Mouse (Mus musculus) kidney, postnatal 0 days (tissue): Measurements from ENCODE around the gene Prkcd. TPM values are rescaled to one million over a fixed set of nuclear protein-coding genes. Genes with fewer than 3 reads are reported as not detected.

Source experiments
- ATAC-seq: fragments of 200-750 bp; cut with Nextera tagmentation; replicated peaks from 2 replicates; pipeline ENCODE4 v1.8.0; 2017; ENCODE audit warnings: low read depth, moderate number of reproducible peaks, moderate TSS enrichment, moderate library complexity; ENCODE audit not compliant: low FRiP score
- DNase-seq: peaks from one replicate; pipeline ENCODE4 v3.0.0-alpha.2; 2016; ENCODE audit warnings: low spot score
- H3K27ac ChIP-seq: fragments of 300-500 bp; sonication (generic); 2 replicates; pipeline ENCODE4 v1.5.1; 2014; ENCODE audit warnings: mild to moderate bottlenecking
- H3K27me3 ChIP-seq: fragments of 300-500 bp; sonication (generic); 2 replicates; pipeline ENCODE4 v1.6.1; 2014; ENCODE audit warnings: low read length, mixed read lengths; ENCODE audit not compliant: insufficient read depth
- H3K36me3 ChIP-seq: fragments of 300-500 bp; sonication (generic); 2 replicates; pipeline ENCODE4 v1.6.1; 2014; ENCODE audit warnings: low read length, mixed read lengths; ENCODE audit not compliant: insufficient read depth
- H3K4me1 ChIP-seq: fragments of 300-500 bp; sonication (generic); replicated peaks from 2 replicates; pipeline ENCODE4 v1.6.1; 2014; ENCODE audit warnings: antibody characterized with exemption, low read length, mixed read lengths; ENCODE audit not compliant: insufficient read depth
- H3K4me2 ChIP-seq: fragments of 300-500 bp; sonication (generic); 2 replicates; pipeline ENCODE4 v1.6.1; 2014; ENCODE audit warnings: mild to moderate bottlenecking, low read length, moderate library complexity, mixed read lengths
- H3K4me3 ChIP-seq: fragments of 300-500 bp; sonication (generic); replicated peaks from 2 replicates; pipeline ENCODE4 v1.5.1; 2014; ENCODE audit warnings: low read depth, low read length
- H3K9ac ChIP-seq: fragments of 300-500 bp; sonication (generic); 2 replicates; pipeline ENCODE4 v1.6.1; 2014; ENCODE audit warnings: low read depth, low read length
- H3K9me3 ChIP-seq: fragments of 300-500 bp; sonication (generic); replicated peaks from 2 replicates; pipeline ENCODE4 v1.6.1; 2016; ENCODE audit warnings: low read length, inconsistent platforms, mixed read lengths
- CTCF ChIP-seq: IDR thresholded peaks from 2 replicates; pipeline ENCODE4 v1.5.1; 2016; ENCODE audit warnings: antibody characterized with exemption, low read depth, mild to moderate bottlenecking, moderate library complexity
- WGBS: fragments of 180-500 bp; shearing (Covaris S2); extraction: QIAGEN DNeasy Blood & Tissue Kit; methylation state at CpG from one replicate; pipeline ENCODE4 v1.1.7; 2014; 5-methylcytosine and 5-hydroxymethylcytosine counted together
- polyA plus RNA-seq: library from polyadenylated mRNA; unstranded; fragments of >200 nt; fragmentation: Nextera tagmentation; extraction: Ambion mirVana; gene quantifications from 2 replicates; pipeline ENCODE4 v1.2.1, GENCODE M21; 2015

Gene Prkcd
- polyA plus RNA-seq, 1 experiment from 2014 or later, result 44.9 TPM

DNA sequence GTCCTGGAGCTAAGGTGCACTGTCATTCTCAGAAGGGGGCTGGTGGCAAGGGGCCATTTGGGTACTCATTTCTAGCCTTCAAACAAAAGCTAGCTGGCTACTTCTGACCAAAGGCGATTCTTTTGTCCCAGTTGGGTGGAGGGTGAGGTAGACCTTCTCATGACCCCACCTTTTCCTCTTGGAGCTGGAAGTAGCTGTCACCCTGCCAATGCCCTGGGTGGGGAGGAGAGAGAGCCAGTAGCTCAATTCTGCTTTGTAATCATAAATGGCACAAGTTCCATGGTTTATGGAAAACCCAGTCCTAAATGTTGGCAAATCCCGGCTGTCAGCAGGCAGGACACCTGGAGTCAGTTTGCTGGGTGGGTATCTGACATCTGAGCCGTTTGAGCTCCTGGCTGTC is 40.1 kb upstream of the Prkcd start:
- ATAC-seq, result no peak
- Histone ChIP-seq H3K4me2 (no peak overlapping the region), H3K4me1 (no peaks in the 10 kb centered on the region), H3K9ac (no peak overlapping the region), H3K9me3 (no peaks in the 10 kb centered on the region), H3K4me3 (no peak overlapping the region), H3K27ac (no peak overlapping the region), H3K36me3 (peaks cover 61% of the 10 kb centered on the region), H3K27me3 (no peaks in the 10 kb centered on the region)
- no peak for TF ChIP-seq CTCF
- no peak for DNase-seq
- WGBS, result 77% methylated on average over 3 of the region's 3 CpGs

DNA sequence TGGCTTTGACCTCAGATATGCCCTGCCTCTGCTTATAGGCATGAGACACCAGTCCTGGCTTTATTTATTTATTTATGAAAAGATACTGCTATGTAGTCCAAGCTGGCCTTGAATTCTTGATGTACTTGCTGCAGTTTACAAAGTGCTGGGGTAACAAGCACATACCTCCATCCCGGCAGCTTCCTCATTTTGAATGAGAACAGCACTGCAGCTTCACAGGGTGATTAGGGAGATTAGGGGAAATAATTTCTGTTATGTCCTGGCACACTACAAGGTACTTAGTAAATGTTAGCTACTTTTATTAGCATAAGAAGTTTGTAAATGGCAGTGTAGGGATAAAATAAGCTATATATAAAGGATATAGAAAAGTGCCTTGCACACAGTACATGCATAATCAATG is 29.5 kb upstream of the Prkcd start:
- no peaks in the 10 kb centered on the region for H3K27me3 ChIP-seq
- WGBS, result 86% methylated on average over 1 of the region's 1 CpGs
- H3K9me3 ChIP-seq, result no peaks in the 10 kb centered on the region
- no peak overlapping the region for H3K4me3 ChIP-seq
- H3K36me3 ChIP-seq, result peaks cover 7% of the 10 kb centered on the region; the same call in 1 of the 2 replicates
- H3K4me1 ChIP-seq, result no peaks in the 10 kb centered on the region
- no peak for DNase-seq
- H3K9ac ChIP-seq, result no peak overlapping the region
- ATAC-seq, result no peak
- no peak overlapping the region for H3K4me2 ChIP-seq
- H3K27ac ChIP-seq, result no peak overlapping the region
- TF ChIP-seq CTCF, result no peak

DNA sequence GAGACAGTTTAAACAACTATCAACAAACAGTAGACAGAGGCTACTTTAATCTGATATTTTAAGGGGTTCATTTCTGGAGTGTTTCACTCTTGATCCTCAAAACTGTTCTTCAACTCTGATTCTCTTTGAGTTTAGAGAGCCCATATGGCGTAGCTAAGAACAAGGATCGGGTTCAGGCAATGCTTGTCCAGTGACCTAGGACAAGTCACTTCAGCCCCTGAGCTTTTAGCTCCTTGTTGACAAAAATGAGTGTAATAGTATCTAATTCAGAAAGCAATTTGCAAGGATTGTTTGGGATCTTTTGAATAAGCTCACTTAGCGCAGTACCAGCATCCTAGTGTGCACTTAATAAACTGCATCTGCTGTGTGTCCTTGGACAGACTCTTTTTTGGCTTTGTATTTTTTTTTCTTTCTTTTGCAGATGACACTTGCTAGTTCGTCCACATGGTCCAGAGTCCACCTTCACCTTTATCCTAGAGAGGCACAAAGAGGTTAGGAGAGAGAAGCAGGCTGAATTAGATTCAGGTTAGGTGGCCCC is 28.8 kb upstream of the Prkcd start:
- TF ChIP-seq CTCF, result no peak
- Histone ChIP-seq H3K9ac (peak overlapping the region; percentile 94), H3K4me1 (0 out of 2 replicates have a peak, but pooled peaks cover 5% of the 10 kb centered on the region), H3K27me3 (no peaks in the 10 kb centered on the region), H3K4me2 (peak overlapping the region; percentile 67), H3K36me3 (no peaks in the 10 kb centered on the region), H3K27ac (peak overlapping the region; percentile 88), H3K4me3 (peak overlapping the region; percentile 79), H3K9me3 (no peaks in the 10 kb centered on the region)
- WGBS, result 34% methylated on average over 4 of the region's 4 CpGs
- ATAC-seq (no peak), DNase-seq (peak; percentile 40)

DNA sequence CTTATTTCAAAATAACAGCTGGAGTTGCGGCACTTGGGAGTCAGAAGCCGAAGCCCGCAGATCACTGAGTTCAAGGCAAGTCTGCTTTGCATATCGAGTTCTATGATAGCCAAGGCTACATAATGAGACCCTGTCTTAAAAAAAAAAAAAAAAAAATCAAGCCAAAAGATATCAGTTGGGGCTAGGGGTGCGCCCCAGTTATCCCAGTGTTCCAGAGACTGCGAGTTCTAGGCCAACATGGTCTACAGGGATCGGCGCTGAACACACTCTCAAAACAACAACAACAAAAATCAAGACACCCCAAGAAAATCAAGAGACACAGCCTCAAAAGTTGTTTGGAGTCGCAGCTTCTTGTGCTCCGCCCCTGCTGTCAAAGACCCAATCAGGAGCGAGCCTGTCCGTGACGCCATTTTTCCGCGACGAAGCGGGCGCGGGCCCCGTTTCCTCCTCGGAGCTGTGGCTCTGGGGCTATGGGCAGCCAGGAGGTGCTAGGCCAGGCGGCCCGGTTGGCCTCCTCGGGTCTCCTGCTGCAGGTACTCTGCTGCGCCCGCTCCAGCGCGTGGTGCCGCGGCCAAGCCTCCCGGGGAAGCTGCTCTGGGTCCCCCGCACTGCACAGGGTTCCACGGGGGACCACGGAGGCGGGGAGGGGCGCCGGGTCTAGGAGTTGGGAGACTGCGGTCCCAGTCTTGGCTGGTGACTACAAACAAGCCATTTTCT is 28.1 kb upstream of the Prkcd start, which contains the start of gene Rft1:
TSS of gene Rft1 (plus strand) at position 418 of the 717 bp plus-strand sequence.
- ATAC-seq, result peak; percentile 75
- H3K4me1 ChIP-seq, result 0 out of 2 replicates have a peak, but pooled peaks cover 5% of the 10 kb centered on the region
- DNase-seq, result peak; percentile 95
- peak; percentile 49 for TF ChIP-seq CTCF
- no peaks in the 10 kb centered on the region for H3K36me3 ChIP-seq
- peak within 1 kb of the TSS; percentile 79 for H3K4me3 ChIP-seq
- peak within 1 kb of the TSS; percentile 67 for H3K4me2 ChIP-seq
- peak within 1 kb of the TSS; percentile 88 for H3K27ac ChIP-seq
- no peaks in the 10 kb centered on the region for H3K9me3 ChIP-seq
- peak within 1 kb of the TSS; percentile 94 for H3K9ac ChIP-seq
- WGBS, result 2% methylated on average over 38 of the region's 38 CpGs
- no peaks in the 10 kb centered on the region for H3K27me3 ChIP-seq

DNA sequence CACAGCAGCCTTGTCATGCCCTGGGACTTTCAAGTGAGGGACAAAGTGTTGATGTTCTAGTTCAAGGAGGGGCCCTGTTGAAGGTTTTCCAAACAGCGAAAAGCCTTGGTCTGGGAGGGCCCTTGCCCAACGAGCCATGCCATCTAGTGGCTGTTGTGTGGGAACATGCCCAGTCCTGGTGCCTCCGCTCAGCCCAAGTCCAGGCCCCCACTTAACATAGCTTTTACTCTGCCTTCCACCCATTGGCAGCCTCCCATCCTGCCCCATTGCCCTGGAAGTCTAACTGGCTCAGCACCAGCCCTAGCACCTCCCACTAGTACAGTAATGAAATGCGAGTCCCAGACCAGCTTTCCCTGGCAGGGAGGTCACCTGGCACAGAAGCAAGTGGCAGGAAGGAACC is 25.0 kb upstream of the Prkcd start:
- Histone ChIP-seq H3K4me3 (no peak overlapping the region), H3K4me2 (no peak overlapping the region), H3K9me3 (no peaks in the 10 kb centered on the region), H3K4me1 (0 out of 2 replicates have a peak, but pooled peaks cover 11% of the 10 kb centered on the region), H3K36me3 (no peaks in the 10 kb centered on the region), H3K27ac (peak overlapping the region; percentile 67; the same call in 1 of the 2 replicates), H3K27me3 (no peaks in the 10 kb centered on the region), H3K9ac (no peak overlapping the region)
- TF ChIP-seq CTCF, result peak; percentile 83
- 10% methylated on average over 4 of the region's 4 CpGs for WGBS
- DNase-seq, result peak; percentile 94
- ATAC-seq, result peak; percentile 96

DNA sequence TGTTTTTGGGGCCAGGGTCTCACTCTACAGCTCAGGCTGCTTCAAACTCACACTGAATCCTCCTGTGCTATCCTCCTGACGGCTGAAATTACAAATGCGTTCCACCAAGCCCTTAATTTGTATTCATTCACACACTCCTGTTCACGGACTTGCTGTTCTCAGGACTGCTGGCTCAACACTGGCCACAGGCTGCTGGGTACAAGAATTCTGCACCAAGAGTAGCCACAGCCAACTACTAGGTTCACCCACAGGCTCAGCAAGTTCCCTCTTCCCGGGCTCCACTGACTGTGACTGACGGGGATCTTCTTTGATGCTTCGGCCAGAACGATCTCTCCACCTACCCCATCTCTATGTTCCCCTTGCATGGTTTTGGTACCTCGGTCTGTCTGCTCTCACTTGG is 23.7 kb upstream of the Prkcd start:
- 72% methylated on average over 8 of the region's 8 CpGs for WGBS
- Histone ChIP-seq H3K4me3 (no peak overlapping the region), H3K9ac (no peak overlapping the region), H3K27ac (no peak overlapping the region), H3K4me1 (0 out of 2 replicates have a peak, but pooled peaks cover 11% of the 10 kb centered on the region), H3K4me2 (no peak overlapping the region), H3K36me3 (no peaks in the 10 kb centered on the region), H3K9me3 (no peaks in the 10 kb centered on the region), H3K27me3 (no peaks in the 10 kb centered on the region)
- ATAC-seq, result no peak
- no peak for TF ChIP-seq CTCF
- no peak for DNase-seq
